Mouse (Mus musculus) frontal cortex, postnatal 25 days (tissue): ENCODE data around the gene H2-DMa.
"Not testable (repeated sequence)": the region's sequence is repeated elsewhere in the genome, so short reads cannot be mapped to it uniquely, and the experiment has no call there.

Experiments used
- DNase-seq, 2 experiments: peaks; one replicate each; pipeline ENCODE4 v3.0.0; 2022; ENCODE audit warnings: low spot score in 2 of 2

Gene H2-DMa

GRCm38 (mm10) chr17:34124649-34125048 lies 5.3 kb downstream of the H2-DMa start:
- no peak for DNase-seq

GRCm38 (mm10) chr17:34126826-34127420 lies 7.6 kb downstream of the H2-DMa start:
- DNase-seq: no peak

GRCm38 (mm10) chr17:34127475-34127874 lies 8.1 kb downstream of the H2-DMa start:
- no peak for DNase-seq

- no peak for DNase-seq
Measured at GRCm38 (mm10) chr17:34128264-34128937, 9.1 kb downstream of the H2-DMa start.

GRCm38 (mm10) chr17:34128944-34129791 lies 9.8 kb downstream of the H2-DMa start:
- DNase-seq: no peak

GRCm38 (mm10) chr17:34130073-34130947 lies 11.0 kb downstream of the H2-DMa start:
- no peak for DNase-seq

GRCm38 (mm10) chr17:34131911-34132310 lies 12.6 kb downstream of the H2-DMa start:
- no peak for DNase-seq

GRCm38 (mm10) chr17:34133289-34133688 lies 13.9 kb downstream of the H2-DMa start:
- DNase-seq: no peak

- no peak for DNase-seq
Measured at GRCm38 (mm10) chr17:34134451-34134850, 15.1 kb downstream of the H2-DMa start.

- peak; percentile 97 to 98 for DNase-seq
Measured at GRCm38 (mm10) chr17:34135297-34136224, 16.2 kb downstream of the H2-DMa start.

- no peak for DNase-seq
Measured at GRCm38 (mm10) chr17:34137601-34138000, 18.3 kb downstream of the H2-DMa start.

- no peak for DNase-seq
Measured at GRCm38 (mm10) chr17:34138655-34139054, 19.3 kb downstream of the H2-DMa start.

- no peak for DNase-seq
Measured at GRCm38 (mm10) chr17:34139416-34139815, 20.1 kb downstream of the H2-DMa start.

GRCm38 (mm10) chr17:34140240-34140639 lies 20.9 kb downstream of the H2-DMa start:
- no peak for DNase-seq

GRCm38 (mm10) chr17:34141448-34141847 lies 22.1 kb downstream of the H2-DMa start:
- no peak for DNase-seq

- no peak for DNase-seq
Measured at GRCm38 (mm10) chr17:34142456-34143010, 23.2 kb downstream of the H2-DMa start.

GRCm38 (mm10) chr17:34143033-34143432 lies 23.7 kb downstream of the H2-DMa start, which contains the start of gene H2-DMb2:
Gene H2-DMb2 (plus strand): TSS chr17:34143307.
- DNase-seq: no peak

GRCm38 (mm10) chr17:34143461-34143860 lies 24.1 kb downstream of the H2-DMa start:
- DNase-seq: no peak

GRCm38 (mm10) chr17:34144221-34144620 lies 24.9 kb downstream of the H2-DMa start:
- not testable (repeated sequence) for DNase-seq

- DNase-seq: no peak
Measured at GRCm38 (mm10) chr17:34144960-34145371, 25.6 kb downstream of the H2-DMa start.
